Mouse (Mus musculus): Measurements from ENCODE around the gene Glud1.

- TF ChIP-seq EP300 (IDR thresholded peaks at IDR 0.05; ENCODE audit: insufficient read depth, low read depth, low read length), result no peak
- TF ChIP-seq POLR2A (IDR thresholded peaks at IDR 0.05; ENCODE audit: insufficient read depth, low read length), result no peak
- no peak for TF ChIP-seq CTCF (IDR thresholded peaks at IDR 0.05; ENCODE audit: low read depth, low read length)
Observed at GRCm38 (mm10) chr14:34296350-34296749, 14.2 kb upstream of the Glud1 start.

All from ES-Bruce4 (cell line).